Mouse (Mus musculus) E14TG2a.4 (cell line): ENCODE data around the gene Mctp1.

Source experiments
- CTCF ChIP-seq: conservative IDR thresholded peaks from 2 replicates; pipeline ENCODE4 v1.5.1; 2014; ENCODE audit warnings: low read length
- POU5F1 ChIP-seq: IDR thresholded peaks from 2 replicates; pipeline ENCODE4 v1.6.1; 2014; ENCODE audit warnings: low read length, borderline replicate concordance

- TF ChIP-seq CTCF (no peak), POU5F1 (no peak)
These were observed 99.9 kb downstream of the Mctp1 start for GRCm38 (mm10) chr13:76484086-76484709.
